Mouse (Mus musculus): ENCODE data around the gene Plcg2. TPM values are rescaled to one million over a fixed set of nuclear protein-coding genes. Genes with fewer than 3 reads are reported as not detected.
A peak's percentile ranks its signal among the peaks of the same experiment; 100 is the strongest.

Plcg2 gene
- under 1 TPM in 1 of 2 experiments, not detected in 1; 0.99 TPM for polyA plus RNA-seq (2017; shearing (Covaris generic))

GRCm38 (mm10) chr8:117498179-117498914 lies at the start of gene Plcg2:
TSS of gene Plcg2 (plus strand) at chr8:117498291.
- ATAC-seq, result no peak

- no peak for ATAC-seq
Observed at GRCm38 (mm10) chr8:117451072-117451471, 47.0 kb upstream of the Plcg2 start.

GRCm38 (mm10) chr8:117453974-117454373 lies 44.1 kb upstream of the Plcg2 start:
- no peak for ATAC-seq

GRCm38 (mm10) chr8:117454516-117455116 lies 43.5 kb upstream of the Plcg2 start:
- no peak for ATAC-seq

- ATAC-seq, result no peak
Observed at GRCm38 (mm10) chr8:117455701-117456100, 42.4 kb upstream of the Plcg2 start.

- ATAC-seq, result no peak
Observed at GRCm38 (mm10) chr8:117458440-117458839, 39.7 kb upstream of the Plcg2 start.

- no peak for ATAC-seq
Observed at GRCm38 (mm10) chr8:117462701-117463284, 35.3 kb upstream of the Plcg2 start.

- no peak for ATAC-seq
Observed at GRCm38 (mm10) chr8:117464525-117464924, 33.6 kb upstream of the Plcg2 start.

GRCm38 (mm10) chr8:117465250-117465649 lies 32.8 kb upstream of the Plcg2 start:
- ATAC-seq, result peak; percentile 90

- no peak for ATAC-seq
Observed at GRCm38 (mm10) chr8:117467466-117467865, 30.6 kb upstream of the Plcg2 start.

- no peak for ATAC-seq
Observed at GRCm38 (mm10) chr8:117469431-117470341, 28.4 kb upstream of the Plcg2 start.

GRCm38 (mm10) chr8:117470342-117470781 lies 27.7 kb upstream of the Plcg2 start:
- no peak for ATAC-seq

- peak; percentile 60 for ATAC-seq
Observed at GRCm38 (mm10) chr8:117471174-117471573, 26.9 kb upstream of the Plcg2 start.

GRCm38 (mm10) chr8:117471655-117472054 lies 26.4 kb upstream of the Plcg2 start:
- no peak for ATAC-seq

- ATAC-seq, result no peak
Observed at GRCm38 (mm10) chr8:117472332-117472731, 25.8 kb upstream of the Plcg2 start.

- peak; percentile 86 for ATAC-seq
Observed at GRCm38 (mm10) chr8:117474944-117475343, 23.1 kb upstream of the Plcg2 start.

GRCm38 (mm10) chr8:117475819-117476218 lies 22.3 kb upstream of the Plcg2 start:
- ATAC-seq, result no peak

- ATAC-seq, result no peak
Observed at GRCm38 (mm10) chr8:117478082-117478481, 20.0 kb upstream of the Plcg2 start.

- no peak for ATAC-seq
Observed at GRCm38 (mm10) chr8:117479996-117480395, 18.1 kb upstream of the Plcg2 start.

GRCm38 (mm10) chr8:117480516-117480915 lies 17.6 kb upstream of the Plcg2 start:
- no peak for ATAC-seq

- ATAC-seq, result no peak
Observed at GRCm38 (mm10) chr8:117481830-117482229, 16.3 kb upstream of the Plcg2 start.

- no peak for ATAC-seq
Observed at GRCm38 (mm10) chr8:117484731-117485130, 13.4 kb upstream of the Plcg2 start.

- no peak for ATAC-seq
Observed at GRCm38 (mm10) chr8:117485316-117485715, 12.8 kb upstream of the Plcg2 start.
